Mouse (Mus musculus) frontal cortex, postnatal 25 days (tissue): Measurements from ENCODE around the gene Ets2.

ENCODE experiments used
- DNase-seq, 2 experiments: peaks; one replicate each; pipeline ENCODE4 v3.0.0; 2022; ENCODE audit warnings: low spot score in 2 of 2

Ets2 gene

DNA sequence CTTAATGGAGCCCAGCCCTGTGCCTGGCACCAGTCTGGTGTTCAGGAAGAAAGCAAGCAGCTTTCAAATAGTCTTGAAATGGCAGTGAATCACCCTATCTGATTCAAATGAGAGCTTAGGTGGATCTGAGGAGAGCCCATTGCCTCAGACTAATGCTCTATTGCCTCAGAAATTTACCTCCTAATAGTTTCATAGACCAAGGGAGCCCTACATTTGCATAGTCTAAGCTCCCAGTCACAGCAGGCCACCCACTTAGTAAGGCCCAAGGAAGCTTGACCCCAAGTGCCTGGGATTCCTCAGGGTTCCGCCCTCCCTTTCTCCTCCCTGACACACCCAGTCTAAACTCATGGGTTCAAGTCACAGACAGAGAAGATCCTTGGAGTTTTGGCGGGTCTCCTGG is 65.4 kb downstream of the Ets2 start:
- DNase-seq: no peak

DNA sequence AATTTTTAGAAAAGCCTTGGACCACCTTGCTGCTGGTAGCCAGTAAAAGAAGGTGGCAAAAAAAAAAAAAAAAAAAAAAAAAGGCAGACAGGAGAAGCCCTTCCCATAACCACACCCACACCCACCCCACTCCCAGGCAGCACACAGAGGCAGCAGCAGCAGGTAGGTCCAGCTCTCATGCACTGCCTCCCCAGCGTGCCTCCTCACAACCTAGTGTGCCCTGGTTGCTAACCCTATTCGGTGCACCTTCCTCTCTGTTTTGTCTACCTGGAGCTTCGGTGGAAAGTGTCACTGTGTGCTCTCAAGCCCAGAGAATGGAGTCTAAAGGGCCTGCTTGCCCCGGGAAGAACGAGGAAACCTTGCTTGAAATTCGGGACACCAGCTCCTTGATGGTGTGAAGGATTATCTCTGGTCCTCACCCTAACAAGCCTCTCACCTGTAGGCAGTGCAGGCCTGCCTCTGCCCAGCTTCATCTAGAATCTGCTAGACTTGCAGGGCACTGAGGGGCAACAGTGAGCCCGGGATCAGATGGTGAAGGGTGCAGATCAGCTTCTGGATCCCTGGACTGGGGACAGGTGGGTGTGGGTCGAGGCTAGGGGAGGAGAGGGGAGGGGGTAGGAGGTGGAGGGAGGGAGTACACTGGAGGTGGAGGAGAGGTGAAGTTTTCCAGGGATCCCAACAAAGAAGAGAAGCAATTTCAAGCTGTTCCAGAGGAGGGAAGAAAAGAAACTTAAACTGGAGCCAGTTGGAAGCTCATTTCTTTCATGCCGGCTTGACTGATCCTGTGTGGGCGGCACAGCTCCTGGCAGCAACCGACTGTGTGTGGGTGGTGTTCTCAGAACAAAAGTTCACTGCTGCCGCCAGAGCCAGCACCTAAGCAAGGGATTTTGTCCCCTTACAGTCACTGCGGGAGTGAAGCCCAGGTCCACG is 67.5 kb downstream of the Ets2 start:
- peak in 1 of 2 experiments; percentile 64 for DNase-seq

GRCm38 (mm10) chr16:95769996-95770334 is 68.1 kb downstream of the Ets2 start:
- no peak for DNase-seq

DNA sequence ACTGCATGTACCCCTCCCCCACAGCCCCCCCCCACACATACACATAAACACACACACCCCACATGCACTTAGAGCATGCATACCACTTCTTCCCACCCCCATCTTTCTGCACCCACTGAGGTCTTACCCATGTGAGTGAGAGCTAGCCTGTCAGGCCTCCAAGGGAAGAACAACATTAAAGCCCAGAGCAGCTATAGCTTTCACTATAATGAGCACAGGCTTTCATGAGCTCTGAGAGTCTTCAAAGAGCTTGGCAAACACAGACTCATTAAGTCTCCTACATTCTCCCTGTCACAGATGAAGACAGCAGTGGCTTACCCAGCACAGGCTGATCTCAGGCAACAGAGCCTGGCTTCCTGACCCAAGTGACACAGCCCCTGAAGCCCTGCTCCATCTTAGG is 68.5 kb downstream of the Ets2 start:
- no peak for DNase-seq
